In the genomic region with DNA sequence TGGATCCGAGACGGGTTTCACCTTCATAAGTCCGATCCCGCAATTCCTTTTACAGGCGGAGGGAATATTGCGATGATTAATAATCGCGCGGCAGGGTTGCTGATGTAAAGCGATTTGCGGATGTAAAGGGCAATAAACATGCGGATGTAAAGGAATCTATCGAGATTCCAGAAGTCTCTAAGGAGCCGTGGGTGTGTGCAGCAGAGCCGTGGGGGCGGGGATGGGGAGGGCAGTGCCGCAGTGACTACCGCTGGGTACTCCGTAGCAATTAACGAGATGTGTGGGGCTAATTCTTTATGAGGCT, we compare ENCODE assay signal across 7 mouse cellular contexts. TPM values are rescaled to one million over a fixed set of nuclear protein-coding genes. Genes with fewer than 3 reads are reported as not detected.
A peak's percentile ranks its signal among the peaks of the same experiment; 100 is the strongest.
DNase-seq lines count a peak whose midpoint lies in the region; ATAC-seq and TF ChIP-seq lines count a peak whose summit lies in the region.

No protein-coding gene starts in this region.

- no peak overlapping the region for H3K27ac ChIP-seq in testis, adult 2 months (ENCODE audit: control insufficient read depth, insufficient read depth, low read depth, low read length)
- H3K27ac ChIP-seq in hindbrain, embryonic 10.5 days: no peak overlapping the region
- no peak overlapping the region for H3K27ac ChIP-seq in liver, embryonic 11.5 days (ENCODE audit: low read depth, low read length)
- no peak overlapping the region; the same call in 1 of the 2 replicates for H3K27ac ChIP-seq in neural tube, embryonic 14.5 days (ENCODE audit: low read depth, low read length)

- no peaks in the 10 kb centered on the region for H3K9me3 ChIP-seq in hindbrain, embryonic 10.5 days
- no peaks in the 10 kb centered on the region for H3K9me3 ChIP-seq in liver, embryonic 11.5 days (ENCODE audit: control insufficient read depth, low read length)
- no peaks in the 10 kb centered on the region for H3K9me3 ChIP-seq in neural tube, embryonic 14.5 days (ENCODE audit: control insufficient read depth, low read length)

- peaks cover 6% of the 10 kb centered on the region for H3K4me1 ChIP-seq in testis, adult 2 months (ENCODE audit: control insufficient read depth, insufficient read depth, low read length)
- peaks cover 29% of the 10 kb centered on the region for H3K4me1 ChIP-seq in hindbrain, embryonic 10.5 days (replicated peaks)
- H3K4me1 ChIP-seq in liver, embryonic 11.5 days (replicated peaks; ENCODE audit: control insufficient read depth, insufficient read depth, low read length): peaks cover 11% of the 10 kb centered on the region
- peaks cover 10% of the 10 kb centered on the region for H3K4me1 ChIP-seq in neural tube, embryonic 14.5 days (ENCODE audit: control insufficient read depth, insufficient read depth, low read length)

- peak overlapping the region; percentile 95 for H3K4me2 ChIP-seq in liver, embryonic 11.5 days
- H3K4me2 ChIP-seq in neural tube, embryonic 14.5 days (ENCODE audit: low read depth, low read length): peak overlapping the region; percentile 71

- peak overlapping the region; percentile 97 for H3K4me3 ChIP-seq in testis, adult 2 months (ENCODE audit: control insufficient read depth, low read depth, low read length)
- H3K4me3 ChIP-seq in hindbrain, embryonic 10.5 days: peak overlapping the region; percentile 63
- H3K4me3 ChIP-seq in liver, embryonic 11.5 days (ENCODE audit: low read depth, low read length): peak overlapping the region; percentile 70
- H3K4me3 ChIP-seq in neural tube, embryonic 14.5 days (ENCODE audit: low read depth, low read length): peak overlapping the region; percentile 53

- whole genome bisulfite sequencing in hindbrain, embryonic 10.5 days: 1% methylated on average over 20 of the region's 20 CpGs
- under 1% methylated on average over 20 of the region's 20 CpGs for WGBS in liver, embryonic 11.5 days
- under 1% methylated on average over 20 of the region's 20 CpGs for WGBS in neural tube, embryonic 14.5 days

- no peak for ATAC-seq in liver, embryonic 11.5 days (replicated peaks; ENCODE audit: low FRiP score)
- no peak for ATAC-seq in neural tube, embryonic 14.5 days (ENCODE audit: low read depth)

- no peak for TF ChIP-seq CTCF in testis, adult 2 months (IDR thresholded peaks at IDR 0.05; ENCODE audit: control insufficient read depth, insufficient read depth, insufficient replicate concordance, low read depth, low read length)
- TF ChIP-seq CTCF in brain, embryonic 14.5 days (IDR thresholded peaks at IDR 0.05; ENCODE audit: borderline replicate concordance, extremely low read depth, insufficient read depth, insufficient read length): no peak

- H3K27me3 ChIP-seq in testis, adult 2 months (ENCODE audit: control insufficient read depth, insufficient read depth, low read length): no peaks in the 10 kb centered on the region
- H3K27me3 ChIP-seq in hindbrain, embryonic 10.5 days (ENCODE audit: insufficient read depth, poor library complexity, severe bottlenecking): peaks cover 30% of the 10 kb centered on the region
- H3K27me3 ChIP-seq in liver, embryonic 11.5 days (replicated peaks; ENCODE audit: control insufficient read depth, insufficient read depth, low read length): peaks cover 19% of the 10 kb centered on the region
- no peaks in the 10 kb centered on the region for H3K27me3 ChIP-seq in neural tube, embryonic 14.5 days (ENCODE audit: control insufficient read depth, insufficient read depth, low read length)

- 0 out of 2 replicates have a peak overlapping the region, but pooled peaks have one; percentile 35 for H3K9ac ChIP-seq in liver, embryonic 11.5 days (ENCODE audit: low read depth, low read length)
- peak overlapping the region; percentile 51; the same call in 1 of the 2 replicates for H3K9ac ChIP-seq in neural tube, embryonic 14.5 days (replicated peaks; ENCODE audit: low read depth, low read length)

- no peak for TF ChIP-seq POLR2A in testis, adult 2 months (IDR thresholded peaks at IDR 0.05; ENCODE audit: control insufficient read depth, low read depth, low read length)
- no peak for TF ChIP-seq POLR2A in brain, embryonic 14.5 days (IDR thresholded peaks at IDR 0.05; ENCODE audit: borderline replicate concordance, extremely low read depth, insufficient read depth, insufficient read length, poor library complexity, severe bottlenecking)

- no peaks in the 10 kb centered on the region for H3K36me3 ChIP-seq in testis, adult 2 months (ENCODE audit: control insufficient read depth, insufficient read depth, low read length)
- no peaks in the 10 kb centered on the region for H3K36me3 ChIP-seq in hindbrain, embryonic 10.5 days
- H3K36me3 ChIP-seq in liver, embryonic 11.5 days (ENCODE audit: control insufficient read depth, insufficient read depth, low read length): no peaks in the 10 kb centered on the region
- no peaks in the 10 kb centered on the region for H3K36me3 ChIP-seq in neural tube, embryonic 14.5 days (ENCODE audit: control insufficient read depth, insufficient read depth, low read length)

- DNase-seq in testis, postnatal 14 days (ENCODE audit: low spot score): no peak
- DNase-seq in brain, embryonic 14.5 days (ENCODE audit: low read depth): peak; percentile 54
- DNase-seq in hindbrain, embryonic 10.5 days (ENCODE audit: low spot score): peak; percentile 44
- no peak for DNase-seq in liver, embryonic 11.5 days (ENCODE audit: low spot score)
- DNase-seq in urinary bladder, postnatal 4 days (ENCODE audit: low spot score in 2 of 2): no peak

RNA-seq across cellular contexts. Expression of gene Fos, which starts 13.0 kb away (rescaled TPM):
- polyA plus RNA-seq in testis, adult 2 months (2012; rRNA removed): 0.63 and 1.2 TPM in 2 replicates
- polyA plus RNA-seq in brain, embryonic 14.5 days (2012; rRNA removed): 1.9 and 2.0 TPM in 2 replicates
- 1.5 TPM in 2 replicates for polyA plus RNA-seq in hindbrain, embryonic 10.5 days (2016; fragmentation: Nextera tagmentation; extraction: Ambion mirVana)
- 1.3 and 1.6 TPM in 2 replicates for polyA plus RNA-seq in liver, embryonic 11.5 days (2014; fragmentation: Nextera tagmentation; extraction: Ambion mirVana)
- 2.8 and 4.0 TPM in 2 replicates for polyA plus RNA-seq in neural tube, embryonic 14.5 days (2014; fragmentation: Nextera tagmentation; extraction: Ambion mirVana)

Comparison
In these comparisons a context has a peak if more than half of its experiments do, and no peak if none do; other contexts are left out.
1. DNase-seq: peak in brain, embryonic 14.5 days (single experiment) and hindbrain, embryonic 10.5 days (single experiment); none in testis, postnatal 14 days (single experiment), liver, embryonic 11.5 days (single experiment) and urinary bladder, postnatal 4 days (0 of 2).
2. Peak in every context shown above with its lines, with median percentiles within 50 percentile points of each other: H3K4me3 ChIP-seq.